Mouse (Mus musculus) spleen, adult 2 months (tissue): ENCODE results near the gene Prkag2.

Experiments
- CTCF ChIP-seq: fragments of 200-500 bp; IDR thresholded peaks from 2 replicates; pipeline ENCODE4 v1.5.1; 2011; ENCODE audit warnings: mild to moderate bottlenecking, inconsistent platforms; ENCODE audit not compliant: insufficient read depth, insufficient read length, insufficient replicate concordance; ENCODE audit errors: extremely low read depth
- POLR2A ChIP-seq: fragments of 200-500 bp; IDR thresholded peaks from 2 replicates; pipeline ENCODE4 v1.6.1; 2011; ENCODE audit warnings: low read depth, low read length, inconsistent platforms

DNA sequence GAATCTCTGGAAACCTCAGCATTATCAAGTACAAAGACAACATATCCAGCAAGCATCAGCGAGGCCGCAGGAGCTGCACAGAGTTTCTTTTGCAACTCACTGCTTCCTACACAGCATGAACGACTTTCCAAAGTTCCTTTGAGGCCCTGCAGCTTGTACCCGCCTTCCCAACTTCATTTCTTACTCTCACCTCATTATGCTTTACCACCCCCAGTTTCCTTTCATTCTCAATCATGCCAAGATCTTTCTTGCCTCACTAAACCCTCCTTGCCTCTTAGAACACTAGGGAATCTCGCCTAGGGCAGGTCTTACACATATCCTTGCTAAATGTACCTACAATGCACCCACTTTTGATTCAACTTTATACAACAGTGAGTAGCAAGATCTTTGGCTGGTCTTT is 266.0 kb downstream of the Prkag2 start:
- TF ChIP-seq CTCF (no peak), POLR2A (no peak)
